Mouse (Mus musculus) midbrain, embryonic 15.5 days (tissue): ENCODE measurements around the gene Phf11b. TPM values are rescaled to one million over a fixed set of nuclear protein-coding genes. Genes with fewer than 3 reads are reported as not detected.
"Not testable (repeated sequence)": the region's sequence is repeated elsewhere in the genome, so short reads cannot be mapped to it uniquely, and the experiment has no call there.

Source experiments
- ATAC-seq: fragments of 200-750 bp; cut with Nextera tagmentation; replicated peaks from 2 replicates; pipeline ENCODE4 v1.8.0; 2017; ENCODE audit warnings: moderate TSS enrichment
- H3K27ac ChIP-seq: fragments of 300-500 bp; sonication (generic); 2 replicates; pipeline ENCODE4 v1.5.1; 2015; ENCODE audit warnings: mild to moderate bottlenecking, inconsistent platforms
- H3K27me3 ChIP-seq: fragments of 300-500 bp; sonication (generic); replicated peaks from 2 replicates; pipeline ENCODE4 v1.6.1; 2015; ENCODE audit warnings: inconsistent platforms
- H3K36me3 ChIP-seq: fragments of 300-500 bp; sonication (generic); replicated peaks from 2 replicates; pipeline ENCODE4 v1.6.1; 2015; ENCODE audit warnings: inconsistent platforms
- H3K4me1 ChIP-seq: fragments of 300-500 bp; sonication (generic); 2 replicates; pipeline ENCODE4 v1.6.1; 2015; ENCODE audit warnings: inconsistent platforms
- H3K4me2 ChIP-seq: fragments of 300-500 bp; sonication (generic); 2 replicates; pipeline ENCODE4 v1.6.1; 2015; ENCODE audit warnings: inconsistent platforms, mild to moderate bottlenecking, moderate library complexity
- H3K4me3 ChIP-seq: fragments of 300-500 bp; sonication (generic); 2 replicates; pipeline ENCODE4 v1.5.1; 2015; ENCODE audit warnings: mild to moderate bottlenecking, inconsistent platforms
- H3K9ac ChIP-seq: fragments of 300-500 bp; sonication (generic); 2 replicates; pipeline ENCODE4 v1.6.1; 2015; ENCODE audit warnings: mild to moderate bottlenecking, inconsistent platforms
- H3K9me3 ChIP-seq: fragments of 300-500 bp; sonication (generic); 2 replicates; pipeline ENCODE4 v1.6.1; 2016; ENCODE audit warnings: inconsistent platforms
- WGBS: fragments of 180-500 bp; shearing (Covaris S2); methylation state at CpG from one replicate; pipeline ENCODE4 v1.1.7; 2015; ENCODE audit warnings: mixed read lengths; 5-methylcytosine and 5-hydroxymethylcytosine counted together
- polyA plus RNA-seq: library from polyadenylated mRNA; unstranded; fragments of >200 nt; fragmentation: Nextera tagmentation; extraction: Ambion mirVana; gene quantifications from 2 replicates; pipeline ENCODE4 v1.2.1, GENCODE M21; 2015

Phf11b gene
- polyA plus RNA-seq: 0.87 TPM in 1 of 2 replicates, not detected in the other

GRCm38 (mm10) chr14:59341189-59341588 is at the start of gene Phf11b:
Gene Phf11b (minus strand): TSS chr14:59341351.
- not testable (repeated sequence) for H3K27ac ChIP-seq, H3K4me3 ChIP-seq, H3K9me3 ChIP-seq, H3K4me2 ChIP-seq, H3K4me1 ChIP-seq, H3K27me3 ChIP-seq, ATAC-seq, H3K36me3 ChIP-seq, H3K9ac ChIP-seq
- WGBS: 54% methylated on average over 1 of the region's 1 CpGs

- not testable (repeated sequence) for ATAC-seq, H3K4me1 ChIP-seq, H3K27ac ChIP-seq, H3K36me3 ChIP-seq, H3K9me3 ChIP-seq, H3K9ac ChIP-seq, H3K4me2 ChIP-seq, H3K4me3 ChIP-seq, H3K27me3 ChIP-seq
- WGBS: 78% methylated on average over 4 of the region's 4 CpGs
These were observed 49.0 kb upstream of the Phf11b start for GRCm38 (mm10) chr14:59390181-59390580.

- no peak for ATAC-seq
- no peak overlapping the region for H3K4me3 ChIP-seq
- H3K27ac ChIP-seq: no peak overlapping the region
- WGBS: 61% methylated on average over 1 of the region's 1 CpGs
- no peaks in the 10 kb centered on the region for H3K36me3 ChIP-seq
- H3K9ac ChIP-seq: no peak overlapping the region
- no peaks in the 10 kb centered on the region for H3K4me1 ChIP-seq
- no peaks in the 10 kb centered on the region for H3K27me3 ChIP-seq
- H3K4me2 ChIP-seq: no peak overlapping the region
- no peaks in the 10 kb centered on the region for H3K9me3 ChIP-seq
These were observed 48.4 kb upstream of the Phf11b start for GRCm38 (mm10) chr14:59389532-59389931.

GRCm38 (mm10) chr14:59370348-59371068 is 29.4 kb upstream of the Phf11b start:
- no peak overlapping the region for H3K27ac ChIP-seq
- no peak overlapping the region for H3K4me3 ChIP-seq
- no peaks in the 10 kb centered on the region for H3K27me3 ChIP-seq
- WGBS: 94% methylated on average over 25 of the region's 25 CpGs
- H3K36me3 ChIP-seq: no peaks in the 10 kb centered on the region
- no peak overlapping the region for H3K4me2 ChIP-seq
- H3K9me3 ChIP-seq: no peaks in the 10 kb centered on the region
- no peak overlapping the region for H3K9ac ChIP-seq
- H3K4me1 ChIP-seq: no peaks in the 10 kb centered on the region
- no peak for ATAC-seq

DNA sequence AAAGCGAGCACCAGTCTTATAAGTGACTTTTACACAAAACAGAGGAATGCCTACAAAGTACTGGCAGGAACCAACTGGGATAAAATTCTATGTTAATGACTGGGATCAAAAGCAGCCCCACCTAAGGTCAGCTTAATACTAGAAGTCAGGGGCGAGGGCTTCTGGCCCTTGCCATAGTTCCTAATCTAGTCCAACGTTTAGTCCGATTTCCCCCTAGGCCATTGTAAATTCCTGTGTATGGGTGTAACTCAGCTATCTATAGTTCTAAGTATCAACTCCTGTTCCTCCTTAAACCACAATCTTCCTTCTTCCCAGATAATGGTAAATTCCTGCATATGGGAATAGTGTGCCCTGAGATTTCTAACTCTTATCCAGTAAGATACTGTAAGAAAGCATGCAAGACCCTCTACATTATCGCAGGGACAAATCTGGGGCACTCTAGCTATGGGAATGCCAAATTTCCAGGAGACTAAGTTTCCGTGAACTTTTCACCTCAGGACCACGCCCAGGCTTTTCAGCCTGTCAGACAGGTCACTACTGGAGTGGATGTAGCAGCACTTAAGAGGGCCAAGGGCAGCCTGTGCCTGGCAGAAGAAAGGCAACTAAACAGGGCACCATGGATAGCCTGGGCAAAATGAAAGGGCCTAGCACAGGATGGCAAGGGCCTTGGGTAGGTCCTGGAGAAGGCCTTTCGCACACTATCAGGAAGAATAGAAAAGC is 25.4 kb upstream of the Phf11b start:
- no peak for ATAC-seq
- no peak overlapping the region for H3K27ac ChIP-seq
- no peak overlapping the region for H3K4me3 ChIP-seq
- no peaks in the 10 kb centered on the region for H3K36me3 ChIP-seq
- no peak overlapping the region for H3K9ac ChIP-seq
- H3K4me1 ChIP-seq: no peaks in the 10 kb centered on the region
- no peak overlapping the region for H3K4me2 ChIP-seq
- H3K9me3 ChIP-seq: no peaks in the 10 kb centered on the region
- H3K27me3 ChIP-seq: no peaks in the 10 kb centered on the region
- 89% methylated on average over 8 of the region's 8 CpGs for WGBS

- H3K9ac ChIP-seq: no peak within 1 kb of the TSS
- no peak within 1 kb of the TSS for H3K4me2 ChIP-seq
- no peaks in the 10 kb centered on the region for H3K27me3 ChIP-seq
- no peaks in the 10 kb centered on the region for H3K4me1 ChIP-seq
- H3K27ac ChIP-seq: no peak within 1 kb of the TSS
- H3K9me3 ChIP-seq: no peaks in the 10 kb centered on the region
- H3K36me3 ChIP-seq: no peaks in the 10 kb centered on the region
- ATAC-seq: no peak
- no peak within 1 kb of the TSS for H3K4me3 ChIP-seq
- 85% methylated on average over 6 of the region's 6 CpGs for WGBS
These were observed 24.1 kb upstream of the Phf11b start, which contains the start of gene Phf11d for GRCm38 (mm10) chr14:59365244-59365644. Gene Phf11d (minus strand): TSS chr14:59365470.

- no peaks in the 10 kb centered on the region for H3K27me3 ChIP-seq
- no peak overlapping the region for H3K4me3 ChIP-seq
- H3K4me2 ChIP-seq: no peak overlapping the region
- no peaks in the 10 kb centered on the region for H3K9me3 ChIP-seq
- 100% methylated on average over 1 of the region's 1 CpGs for WGBS
- no peak overlapping the region for H3K27ac ChIP-seq
- H3K36me3 ChIP-seq: no peaks in the 10 kb centered on the region
- ATAC-seq: no peak
- H3K9ac ChIP-seq: no peak overlapping the region
- no peaks in the 10 kb centered on the region for H3K4me1 ChIP-seq
These were observed 1.6 kb downstream of the Phf11b start for GRCm38 (mm10) chr14:59339541-59339940.

DNA sequence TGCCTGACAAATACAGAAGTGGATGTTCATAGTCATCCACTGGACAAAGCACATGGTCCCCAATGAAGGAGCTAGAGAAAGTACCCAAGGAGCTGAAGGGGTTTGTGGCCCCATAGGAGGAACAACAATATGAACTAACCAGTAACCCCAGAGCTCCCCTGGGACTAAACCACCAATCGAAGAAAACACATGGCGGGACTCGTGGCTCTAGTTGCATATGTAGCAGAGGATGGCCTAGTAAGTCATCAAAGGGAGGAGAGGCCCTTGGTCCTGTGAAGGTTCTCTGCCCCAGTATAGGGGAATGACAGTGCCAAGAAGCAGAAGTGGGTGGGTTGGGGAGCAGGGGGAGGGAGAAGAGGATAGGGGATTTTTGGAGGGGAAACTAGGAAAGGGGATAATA is 5.1 kb downstream of the Phf11b start:
- not testable (repeated sequence) for H3K9ac ChIP-seq, H3K4me3 ChIP-seq, H3K4me2 ChIP-seq, ATAC-seq, H3K9me3 ChIP-seq, H3K36me3 ChIP-seq, H3K27ac ChIP-seq, H3K27me3 ChIP-seq, H3K4me1 ChIP-seq
- 98% methylated on average over 3 of the region's 3 CpGs for WGBS

DNA sequence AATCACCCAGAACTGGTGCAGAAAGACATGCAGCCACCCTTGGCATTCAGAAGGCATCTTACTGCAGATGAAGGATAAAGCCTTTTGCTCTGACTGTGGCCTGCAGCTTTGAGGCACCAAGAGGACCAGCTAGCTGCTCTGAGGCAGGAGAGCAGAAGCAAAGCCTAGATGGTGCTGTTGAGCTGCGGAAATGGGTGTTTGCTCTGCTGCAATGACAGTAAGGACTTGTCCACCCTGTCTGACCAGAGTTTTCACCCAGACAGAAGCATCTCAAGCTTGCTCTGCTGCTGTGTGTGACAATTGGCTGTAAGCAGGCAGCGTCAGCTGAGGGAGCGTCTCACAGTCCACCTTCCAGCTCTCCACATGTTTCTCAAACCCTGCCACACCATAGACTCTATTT is 10.7 kb downstream of the Phf11b start:
- not testable (repeated sequence) for H3K4me2 ChIP-seq, H3K9me3 ChIP-seq, H3K27ac ChIP-seq, H3K4me1 ChIP-seq, H3K36me3 ChIP-seq, H3K9ac ChIP-seq, H3K4me3 ChIP-seq, H3K27me3 ChIP-seq, ATAC-seq
- WGBS: 54% methylated on average over 3 of the region's 3 CpGs

- WGBS: 79% methylated on average over 6 of the region's 6 CpGs
- ATAC-seq: not testable (repeated sequence)
These were observed 21.2 kb downstream of the Phf11b start for GRCm38 (mm10) chr14:59319970-59320369.

GRCm38 (mm10) chr14:59319036-59319435 is 22.1 kb downstream of the Phf11b start:
- H3K4me1 ChIP-seq, H3K9ac ChIP-seq, H3K27me3 ChIP-seq, ATAC-seq, H3K4me3 ChIP-seq, H3K27ac ChIP-seq, H3K4me2 ChIP-seq, H3K36me3 ChIP-seq, H3K9me3 ChIP-seq: not testable (repeated sequence)
- 97% methylated on average over 3 of the region's 3 CpGs for WGBS

More at GRCm38 (mm10) chr14:59319970-59320369, 21.2 kb downstream of the Phf11b start:
- H3K27me3 ChIP-seq, H3K4me2 ChIP-seq, H3K4me3 ChIP-seq, H3K4me1 ChIP-seq, H3K9ac ChIP-seq, H3K36me3 ChIP-seq, H3K27ac ChIP-seq, H3K9me3 ChIP-seq: not testable (repeated sequence)

DNA sequence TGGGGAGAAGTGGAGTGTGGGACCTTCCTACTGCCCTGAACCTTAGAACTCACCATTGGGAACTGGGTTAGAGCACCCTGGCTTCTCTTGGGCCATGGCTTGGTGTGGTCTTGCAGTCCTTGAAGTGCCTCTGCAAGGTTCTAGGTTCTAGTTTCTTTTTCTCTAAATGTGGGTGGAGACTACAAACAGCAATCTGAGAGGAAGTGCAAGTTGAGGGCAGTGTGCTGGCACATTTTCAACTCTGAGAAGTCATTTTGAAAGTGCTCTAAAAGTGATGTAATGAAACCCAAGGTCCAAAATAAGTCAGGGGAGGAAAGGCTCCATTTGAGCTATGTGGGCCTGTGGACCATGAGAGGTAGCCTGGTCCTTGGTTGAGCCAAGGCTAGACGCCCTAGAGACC is 43.8 kb downstream of the Phf11b start, which contains the start of gene Phf11a:
TSS of gene Phf11a (minus strand) at position 132 of the 400 bp plus-strand sequence.
- H3K27me3 ChIP-seq, H3K9ac ChIP-seq, H3K36me3 ChIP-seq, ATAC-seq, H3K9me3 ChIP-seq, H3K27ac ChIP-seq, H3K4me1 ChIP-seq, H3K4me2 ChIP-seq, H3K4me3 ChIP-seq: not testable (repeated sequence)
- 65% methylated on average over 1 of the region's 1 CpGs for WGBS

DNA sequence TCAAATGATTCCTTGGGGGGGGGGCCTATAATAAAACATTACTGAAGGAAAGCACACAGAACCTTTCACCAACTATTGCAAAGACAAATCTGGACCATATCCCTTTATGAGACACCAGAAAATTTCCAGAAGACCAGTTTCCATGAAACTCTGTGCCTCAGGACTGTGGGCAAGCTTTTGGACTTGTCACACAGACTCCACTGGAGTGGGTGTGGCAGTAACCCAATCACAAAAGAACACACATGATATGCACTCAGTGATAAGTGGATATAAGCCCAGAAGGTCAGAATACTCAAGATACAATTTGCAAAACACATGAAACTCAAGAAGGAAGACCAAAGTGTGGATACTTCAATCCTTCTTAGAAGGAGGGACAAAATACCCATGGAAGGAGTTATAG is 49.4 kb downstream of the Phf11b start:
- not testable (repeated sequence) for H3K27ac ChIP-seq, H3K4me3 ChIP-seq, H3K9me3 ChIP-seq, H3K27me3 ChIP-seq, H3K9ac ChIP-seq, H3K4me1 ChIP-seq, H3K4me2 ChIP-seq, ATAC-seq, H3K36me3 ChIP-seq
